Mouse (Mus musculus) urinary bladder, postnatal 4 days (tissue): ENCODE results near the gene Tlcd1.

Experiments
- DNase-seq, 2 experiments: peaks; one replicate each; pipeline ENCODE4 v3.0.0; 2021 to 2022; ENCODE audit warnings: low spot score in 2 of 2

Gene Tlcd1

DNA sequence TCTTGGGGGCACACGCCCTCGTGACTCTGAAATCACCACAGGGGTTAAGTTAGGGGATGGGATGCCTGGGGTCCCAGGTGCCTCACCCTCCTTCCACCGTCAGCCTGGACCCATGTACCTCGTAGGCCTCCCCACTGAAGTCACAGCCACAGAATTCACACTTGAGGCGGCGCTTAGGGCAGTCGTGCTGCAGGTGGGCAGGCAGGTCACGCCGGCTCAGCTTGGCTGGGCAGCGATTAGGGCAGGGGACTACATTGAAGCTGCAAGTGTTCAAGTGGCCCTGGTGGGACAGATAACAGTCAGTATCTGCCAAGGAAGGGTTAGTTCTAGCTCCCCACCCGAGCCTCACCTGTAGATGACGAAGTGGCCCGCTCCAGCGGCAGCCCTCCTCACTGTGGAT is 15.3 kb upstream of the Tlcd1 start:
- no peak for DNase-seq

DNA sequence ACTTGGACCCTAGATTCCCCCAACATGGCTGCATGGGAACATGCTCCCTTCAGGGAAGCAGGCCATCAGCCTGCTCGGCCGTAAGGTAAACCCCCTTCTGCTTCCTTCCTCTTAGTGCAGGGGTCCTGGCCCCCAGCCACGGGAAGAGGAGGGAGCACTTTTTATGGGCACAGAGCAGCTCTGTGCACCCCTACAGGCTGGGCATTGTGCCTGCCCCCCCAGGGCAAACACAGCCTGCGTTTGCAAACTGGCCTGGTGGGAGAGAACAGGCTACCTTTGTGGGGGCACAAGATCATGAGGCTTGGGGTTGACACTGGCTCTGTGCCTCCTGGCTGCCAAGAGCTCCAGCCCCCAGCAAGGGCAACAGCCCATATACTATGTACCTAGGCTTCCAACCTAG is 14.5 kb upstream of the Tlcd1 start:
- DNase-seq: no peak

DNA sequence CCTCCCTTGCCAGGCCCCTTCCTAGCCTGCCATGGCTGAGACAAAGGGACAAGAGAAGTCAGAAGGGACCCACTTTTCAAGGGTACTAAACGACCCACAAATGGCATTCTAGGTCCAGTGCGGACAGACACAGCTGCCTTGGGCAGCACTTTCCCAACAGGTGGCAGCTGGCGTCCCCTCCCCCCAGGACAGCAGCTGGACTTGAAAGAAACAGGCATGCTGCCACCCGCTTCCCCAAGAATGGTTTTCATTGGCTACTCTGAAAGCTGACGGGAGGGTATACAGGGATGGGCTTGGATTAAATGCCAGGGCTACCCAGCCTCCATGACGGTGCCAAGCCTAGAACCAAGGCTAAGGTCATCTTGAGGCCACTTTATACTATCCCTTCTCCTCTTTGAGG is 14.0 kb upstream of the Tlcd1 start:
- no peak for DNase-seq

- no peak for DNase-seq
Observed at GRCm38 (mm10) chr11:78163045-78163444, 13.5 kb upstream of the Tlcd1 start.

DNA sequence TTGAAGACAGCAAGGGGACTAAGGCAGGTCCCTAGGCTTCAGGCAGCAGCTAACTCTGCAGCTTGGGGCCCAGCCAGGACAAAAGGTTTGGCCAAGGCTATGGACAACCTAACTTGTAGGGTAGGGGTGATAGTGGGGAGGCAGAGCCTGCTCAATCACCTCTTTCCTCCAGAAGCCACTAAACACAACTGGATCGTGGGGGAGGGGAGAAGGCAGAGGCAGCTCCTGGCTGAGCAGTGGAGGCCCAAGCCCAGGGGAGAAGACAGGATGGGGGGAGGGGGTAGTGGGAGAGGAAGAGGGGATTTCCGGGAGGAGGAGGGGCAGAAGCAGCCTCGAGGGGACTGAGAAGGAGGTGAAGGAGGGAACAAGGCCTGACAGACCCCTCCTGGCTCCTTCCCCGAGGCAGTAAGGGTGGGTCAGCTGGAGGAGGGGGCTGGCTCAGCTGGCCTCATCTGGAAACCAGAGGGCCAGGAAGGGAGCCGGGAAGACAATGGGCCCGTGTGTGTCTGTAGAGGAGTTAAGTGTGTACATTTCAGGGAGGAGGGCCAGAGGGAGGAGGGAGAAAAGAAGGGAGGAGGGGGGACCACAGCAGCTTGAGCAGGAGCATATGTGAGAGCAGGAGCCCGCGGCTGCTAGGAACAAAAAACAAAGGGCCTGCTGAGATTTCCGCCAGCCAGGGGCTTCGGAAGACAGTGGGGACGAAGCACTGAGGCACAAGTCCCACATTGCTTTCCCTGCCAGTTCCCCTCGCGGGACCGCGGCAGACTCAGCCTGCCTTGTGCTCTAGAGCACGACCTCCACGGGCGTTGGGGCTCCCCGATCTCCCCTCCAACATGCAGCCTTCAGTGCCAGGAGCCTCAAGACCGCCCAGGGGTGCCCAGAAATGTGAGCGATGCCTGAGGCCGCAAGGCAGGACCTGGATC is 12.6 kb upstream of the Tlcd1 start:
- DNase-seq: peak; percentile 68 to 74

DNA sequence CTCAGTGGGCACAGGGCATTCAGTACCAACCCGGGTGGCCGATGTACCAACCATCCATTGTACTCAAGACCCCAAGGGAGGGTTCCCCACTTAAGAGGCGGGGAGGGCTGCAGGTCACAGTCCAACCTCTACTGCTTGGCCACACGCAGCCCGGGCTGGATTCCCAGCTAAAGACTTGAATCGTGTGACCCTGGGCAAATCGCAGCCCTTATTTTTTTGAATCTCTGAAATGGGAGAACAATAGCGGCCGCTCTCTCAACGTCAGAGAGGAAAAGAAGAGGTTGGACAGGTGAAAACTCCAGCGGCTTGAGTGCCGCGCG is 11.9 kb upstream of the Tlcd1 start:
- DNase-seq: no peak

GRCm38 (mm10) chr11:78164924-78165760 is 11.4 kb upstream of the Tlcd1 start, which contains the start of gene Traf4:
Gene Traf4, minus strand, starts transcription at chr11:78165589.
- DNase-seq: peak; percentile 76 to 83

- peak; percentile 65 to 70 for DNase-seq
Observed at GRCm38 (mm10) chr11:78165761-78166109, 10.8 kb upstream of the Tlcd1 start.

GRCm38 (mm10) chr11:78166161-78166560 is 10.3 kb upstream of the Tlcd1 start:
- no peak for DNase-seq

DNA sequence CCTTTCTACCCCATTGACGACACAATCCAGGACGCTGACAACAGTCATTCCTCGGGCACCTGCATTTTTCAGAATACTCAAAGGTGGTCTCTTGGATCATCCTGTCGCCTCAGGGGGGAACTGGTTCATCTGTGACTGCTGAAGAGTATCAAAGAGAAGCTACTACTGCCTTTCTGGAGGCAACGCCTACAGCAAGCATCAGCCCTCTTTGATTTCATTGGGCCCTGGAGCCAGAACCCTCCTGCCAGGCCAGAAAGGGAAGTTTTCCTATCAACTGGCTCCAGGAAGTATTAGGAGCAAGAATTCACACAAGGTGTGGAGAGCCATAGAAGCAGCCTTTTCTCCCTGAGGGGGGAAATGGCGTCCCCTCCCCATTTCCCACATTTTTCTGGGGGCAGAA is 9.9 kb upstream of the Tlcd1 start:
- no peak for DNase-seq

DNA sequence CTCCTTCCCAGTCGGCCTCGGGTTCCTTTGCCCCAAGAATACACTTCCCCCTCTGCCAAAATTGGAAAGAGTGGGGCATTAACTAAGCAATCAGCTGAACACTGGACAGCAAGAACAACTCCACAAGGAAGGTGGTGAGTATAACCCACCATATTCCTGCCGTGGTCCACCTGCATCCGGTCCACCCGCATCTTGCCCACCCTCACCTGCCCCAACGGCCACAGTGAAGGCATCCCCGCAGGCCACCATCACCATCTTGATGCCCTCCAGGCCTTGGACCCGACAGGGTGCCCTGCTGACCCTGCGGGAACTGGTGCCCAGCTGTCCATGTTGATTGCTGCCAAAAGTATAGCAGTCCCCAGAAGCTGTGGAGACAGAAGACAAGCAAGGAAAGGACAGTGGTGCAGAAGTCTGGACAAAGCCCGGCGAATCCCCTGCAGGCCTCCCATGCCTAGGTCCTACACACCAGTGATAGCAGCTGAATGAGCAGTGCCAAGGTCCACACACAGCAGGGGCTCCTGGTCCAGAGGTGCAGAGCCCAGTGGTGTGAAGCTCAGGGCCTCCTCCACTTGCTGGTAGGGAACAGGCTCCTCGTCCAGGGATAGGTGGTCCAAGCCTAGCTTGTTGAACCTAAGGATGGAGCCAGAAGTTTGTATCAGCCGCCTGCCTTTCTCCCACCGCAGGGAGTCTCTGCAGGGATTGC is 9.1 kb upstream of the Tlcd1 start:
- no peak for DNase-seq

DNA sequence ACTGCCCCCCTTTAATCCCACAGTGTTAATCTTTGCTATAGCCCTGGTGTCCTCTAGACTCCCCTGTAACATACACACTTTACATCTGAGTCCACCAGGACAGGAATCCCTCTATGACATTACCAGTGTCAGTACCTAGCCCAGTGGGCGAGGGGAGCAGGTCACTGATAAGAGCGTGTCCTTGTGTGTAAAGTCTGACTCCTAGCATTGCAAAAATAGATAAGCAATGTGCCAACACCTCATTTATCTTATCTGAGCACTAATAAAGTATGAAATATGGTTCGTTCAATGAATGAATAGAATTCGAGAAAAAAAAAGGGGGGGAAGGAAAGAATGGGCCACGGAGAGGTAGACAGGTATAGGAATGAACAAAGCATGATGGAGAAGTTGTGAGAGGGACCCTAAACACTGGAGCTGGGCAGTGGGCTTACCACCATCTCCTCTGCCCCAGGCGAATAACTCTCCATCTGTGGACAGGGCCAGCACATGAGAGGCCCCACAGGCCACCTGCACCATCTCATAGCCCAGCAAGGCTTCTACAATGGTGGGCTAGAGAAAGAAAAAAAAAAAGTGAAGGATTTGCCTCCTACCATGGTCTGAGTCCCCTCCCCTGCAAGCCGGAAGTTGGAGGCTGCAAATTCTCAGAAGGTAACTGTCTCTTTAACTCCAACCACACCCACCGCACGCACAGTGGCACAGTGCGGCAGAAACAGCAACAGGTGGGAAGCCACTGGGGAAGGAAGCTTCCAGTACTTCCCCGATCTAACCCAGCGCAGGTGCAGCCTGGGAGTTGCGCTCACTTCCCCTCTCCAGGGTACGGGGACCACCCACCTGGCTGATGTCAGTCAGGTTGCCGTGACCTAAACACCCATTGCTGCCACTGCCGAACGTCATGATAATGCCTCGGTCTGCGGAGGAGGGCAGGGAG is 7.7 kb upstream of the Tlcd1 start:
- DNase-seq: no peak

GRCm38 (mm10) chr11:78170306-78170705 is 6.2 kb upstream of the Tlcd1 start:
- no peak for DNase-seq

DNA sequence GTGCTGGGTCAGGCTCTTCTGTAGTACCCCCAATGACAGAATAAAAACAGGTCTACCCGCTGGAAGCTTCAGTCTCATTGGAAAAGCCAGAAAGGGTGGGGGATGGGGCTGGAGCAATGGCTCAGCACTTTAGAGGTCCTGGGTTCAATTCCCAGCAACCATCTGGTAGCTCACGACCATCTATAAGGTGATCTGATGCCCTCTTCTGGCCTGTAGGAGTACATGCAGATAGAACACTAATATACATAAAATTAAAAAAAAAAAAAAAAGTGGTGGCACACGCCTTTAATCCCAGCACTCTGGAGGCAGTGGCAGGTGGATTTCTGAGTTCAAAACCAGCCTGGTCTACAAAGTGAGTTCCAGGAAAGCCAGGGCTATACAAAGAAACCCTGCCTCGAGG is 5.2 kb upstream of the Tlcd1 start:
- no peak for DNase-seq

DNA sequence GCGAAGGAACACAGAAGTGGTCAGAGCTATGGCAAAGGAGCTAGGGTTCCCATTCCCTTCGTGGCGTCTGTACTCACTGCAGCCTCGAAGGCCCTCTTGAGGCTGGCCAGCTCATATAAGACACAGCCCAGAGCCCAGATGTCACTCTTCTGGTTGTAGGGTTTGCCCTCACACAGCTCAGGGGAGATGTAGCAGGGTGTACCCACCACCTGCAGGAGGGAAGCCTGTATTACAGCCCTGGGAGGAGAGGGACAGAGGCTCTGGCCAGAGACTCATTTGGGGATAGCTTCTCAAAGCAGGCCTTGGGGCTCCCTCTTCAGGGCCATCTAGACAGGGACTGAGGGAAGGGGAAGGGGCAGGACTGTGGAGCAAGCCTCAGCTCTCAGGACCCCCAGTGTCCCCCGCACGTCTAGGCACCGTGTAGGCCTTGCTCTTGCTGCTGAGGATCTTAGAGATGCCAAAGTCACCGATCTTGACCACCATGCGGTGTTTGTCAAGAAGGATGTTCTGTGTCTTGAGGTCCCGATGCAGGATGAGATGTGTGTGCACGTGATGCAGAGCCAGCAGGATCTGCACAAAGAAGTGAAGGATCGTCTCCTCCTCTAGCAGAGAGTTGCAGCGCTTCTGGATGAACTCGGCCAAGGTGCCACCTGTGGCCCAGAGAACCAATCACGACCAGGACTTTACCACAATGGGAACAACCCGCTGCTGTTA is 4.3 kb upstream of the Tlcd1 start:
- DNase-seq: peak in 1 of 2 experiments; percentile 14

- DNase-seq: peak in 1 of 2 experiments; percentile 17
Observed at GRCm38 (mm10) chr11:78172748-78173383, 3.6 kb upstream of the Tlcd1 start.

GRCm38 (mm10) chr11:78174506-78174905 is 2.0 kb upstream of the Tlcd1 start:
- DNase-seq: no peak

DNA sequence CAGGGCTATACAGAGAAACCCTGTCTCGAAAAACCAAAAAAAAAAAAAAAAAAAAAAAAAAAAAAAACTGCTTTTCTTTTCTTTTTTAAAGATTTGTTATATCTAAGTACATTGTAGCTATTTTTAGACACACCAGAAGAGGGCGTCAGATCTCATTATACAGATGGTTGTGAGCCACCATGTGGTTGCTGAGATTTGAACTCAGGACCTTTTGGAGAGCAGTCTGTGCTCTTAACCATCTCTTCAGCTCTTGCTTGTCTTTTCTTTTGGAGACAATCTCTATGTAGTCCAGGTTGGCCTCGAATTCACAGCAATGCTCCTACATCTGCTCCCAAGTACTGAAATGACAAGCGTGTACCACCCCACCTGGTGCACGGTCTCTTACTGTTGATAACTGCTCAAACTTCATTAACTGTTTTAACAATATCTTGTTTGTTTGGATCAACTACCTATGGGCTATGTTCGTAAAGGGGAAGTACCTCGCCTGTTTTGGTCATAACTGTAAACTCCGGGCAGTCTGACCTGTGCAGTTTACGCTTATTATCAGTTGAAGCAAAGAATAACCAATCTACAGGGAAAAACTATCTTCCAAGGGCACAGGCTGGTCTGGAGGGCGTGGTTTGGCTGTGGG is 625 bp upstream of the Tlcd1 start:
- DNase-seq: no peak

- peak in 1 of 2 experiments; percentile 18 for DNase-seq
Observed at GRCm38 (mm10) chr11:78176905-78177331, 407 bp downstream of the Tlcd1 start.

DNA sequence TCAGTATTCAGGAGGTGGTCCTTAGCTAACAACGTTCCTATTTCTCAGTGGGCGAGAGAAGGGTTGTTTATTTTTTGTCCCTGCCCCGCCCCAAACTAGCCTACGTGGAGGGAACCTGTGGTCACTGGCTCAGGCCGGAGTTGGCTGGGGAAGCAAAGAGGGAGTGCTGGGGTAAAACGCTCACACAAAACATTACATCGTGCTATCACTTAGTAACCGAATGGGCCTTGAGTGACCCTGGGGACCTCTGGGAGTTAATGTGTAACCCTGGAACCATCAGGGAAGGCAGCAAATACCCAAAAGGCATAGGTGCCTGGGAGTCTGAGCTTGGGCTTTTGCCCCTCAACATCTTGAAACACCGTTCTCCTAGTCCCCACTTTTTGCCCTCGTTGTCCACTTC is 926 bp downstream of the Tlcd1 start:
- DNase-seq: no peak
